Mouse (Mus musculus): ENCODE measurements around the gene Pcp2. TPM values are rescaled to one million over a fixed set of nuclear protein-coding genes. Genes with fewer than 3 reads are reported as not detected.
A peak's percentile ranks its signal among the peaks of the same experiment; 100 is the strongest.

Pcp2 gene
- polyA plus RNA-seq, 1 experiment from 2014 or later = not detected

DNA sequence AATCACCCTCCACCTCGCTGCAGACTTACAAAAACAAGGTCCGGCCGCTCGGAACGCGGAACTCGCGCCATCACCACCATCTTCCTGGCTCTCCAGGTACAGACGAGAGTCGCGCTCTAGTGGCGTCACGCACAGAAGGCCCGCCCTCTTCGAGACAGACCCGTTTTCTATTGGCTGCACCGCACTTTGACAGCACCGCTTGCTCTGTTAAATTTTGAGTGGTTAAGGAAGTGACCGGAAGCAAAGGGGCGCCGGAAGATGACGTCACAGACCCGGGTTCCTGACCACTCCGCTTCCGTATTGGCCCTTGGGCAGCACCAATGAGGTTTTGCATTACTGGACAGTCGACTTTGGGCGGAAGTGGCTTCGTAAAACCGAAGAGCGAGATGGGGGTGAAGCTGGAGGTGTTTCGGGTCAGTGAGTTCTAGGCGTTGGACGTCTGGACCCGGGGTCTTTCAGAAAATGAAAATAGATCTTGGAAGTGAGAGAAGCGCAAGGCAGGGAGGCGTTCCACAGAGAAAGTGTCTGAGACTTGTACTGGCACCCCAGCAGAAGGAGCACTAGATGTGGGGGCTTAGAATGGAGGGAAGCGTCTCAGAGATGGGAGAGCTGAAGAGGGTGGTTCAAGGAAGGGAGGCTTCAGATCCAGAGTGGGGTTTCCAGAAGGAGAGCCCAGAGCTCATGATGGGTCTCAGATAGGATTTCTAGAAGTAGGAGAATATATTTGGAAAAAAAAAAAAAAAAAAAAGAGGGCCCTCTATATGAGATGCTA is 4.0 kb downstream of the Pcp2 start, which contains the start of the genes Xab2 and Pet100:
Xab2 (minus strand) TSS at position 118 of the 772 bp plus-strand sequence.
Pet100 (plus strand) TSS at position 350 of the 772 bp plus-strand sequence.
- Histone ChIP-seq H3K36me3 (ENCODE audit: control insufficient read depth, insufficient read depth, low read length) (peaks cover 27% of the 10 kb centered on the region), H3K9ac (ENCODE audit: low read length) (peak within 1 kb of the TSS; percentile 85), H3K27ac (replicated peaks in 1 of 2; ENCODE audit: control insufficient read depth in 1 of 2, insufficient read depth in 1 of 2, low read depth in 2 of 2, low read length in 2 of 2) (no peak within 1 kb of the TSS), H3K9me3 (ENCODE audit: control insufficient read depth, low read length) (no peaks in the 10 kb centered on the region), H3K4me2 (ENCODE audit: low read length) (peak within 1 kb of the TSS; percentile 88), H3K4me3 (ENCODE audit: control insufficient read depth in 1 of 2, insufficient read depth in 1 of 2, low read depth in 1 of 2, low read length in 2 of 2) (peak within 1 kb of the TSS; percentile 71 to 87), H3K27me3 (ENCODE audit: control insufficient read depth, insufficient read depth, low read length) (no peaks in the 10 kb centered on the region), H3K4me1 (ENCODE audit: control insufficient read depth in 2 of 2, insufficient read depth in 2 of 2, low read length in 2 of 2) (peaks cover 5 to 16% of the 10 kb centered on the region in 2 experiments; a peak in 3 of 4 replicates)
- WGBS = under 1% methylated on average over 37 of the region's 37 CpGs
- ATAC-seq (ENCODE audit: insufficient number of reproducible peaks, insufficient read depth, low FRiP score, low read depth) = peak; percentile 98

- Histone ChIP-seq H3K27ac (replicated peaks in 1 of 2; ENCODE audit: control insufficient read depth in 1 of 2, insufficient read depth in 1 of 2, low read depth in 2 of 2, low read length in 2 of 2) (no peak overlapping the region), H3K4me2 (ENCODE audit: low read length) (no peak overlapping the region), H3K9ac (ENCODE audit: low read length) (no peak overlapping the region), H3K4me3 (ENCODE audit: control insufficient read depth in 1 of 2, insufficient read depth in 1 of 2, low read depth in 1 of 2, low read length in 2 of 2) (no peak overlapping the region), H3K36me3 (ENCODE audit: control insufficient read depth, insufficient read depth, low read length) (peaks cover 70% of the 10 kb centered on the region), H3K9me3 (ENCODE audit: control insufficient read depth, low read length) (no peaks in the 10 kb centered on the region), H3K4me1 (ENCODE audit: control insufficient read depth in 2 of 2, insufficient read depth in 2 of 2, low read length in 2 of 2) (peaks cover 9 to 14% of the 10 kb centered on the region in 2 experiments), H3K27me3 (ENCODE audit: control insufficient read depth, insufficient read depth, low read length) (no peaks in the 10 kb centered on the region)
- no peak for ATAC-seq (ENCODE audit: insufficient number of reproducible peaks, insufficient read depth, low FRiP score, low read depth)
- 88% methylated on average over 6 of the region's 6 CpGs for WGBS
Measured at GRCm38 (mm10) chr8:3609816-3610150, 15.6 kb downstream of the Pcp2 start.

- no peak overlapping the region for H3K9ac ChIP-seq (ENCODE audit: low read length)
- H3K4me2 ChIP-seq (ENCODE audit: low read length) = no peak overlapping the region
- H3K4me1 ChIP-seq (ENCODE audit: control insufficient read depth in 2 of 2, insufficient read depth in 2 of 2, low read length in 2 of 2) = peaks cover 9 to 14% of the 10 kb centered on the region in 2 experiments
- peaks cover 65% of the 10 kb centered on the region for H3K36me3 ChIP-seq (ENCODE audit: control insufficient read depth, insufficient read depth, low read length)
- WGBS = 69% methylated on average over 12 of the region's 12 CpGs
- 0 out of 4 replicates have a peak overlapping the region, but pooled peaks of 1 of the 2 experiments have one; percentile 9 for H3K27ac ChIP-seq (replicated peaks in 1 of 2; ENCODE audit: control insufficient read depth in 1 of 2, insufficient read depth in 1 of 2, low read depth in 2 of 2, low read length in 2 of 2)
- no peak for ATAC-seq (ENCODE audit: insufficient number of reproducible peaks, insufficient read depth, low FRiP score, low read depth)
- H3K4me3 ChIP-seq (ENCODE audit: control insufficient read depth in 1 of 2, insufficient read depth in 1 of 2, low read depth in 1 of 2, low read length in 2 of 2) = no peak overlapping the region
- no peaks in the 10 kb centered on the region for H3K27me3 ChIP-seq (ENCODE audit: control insufficient read depth, insufficient read depth, low read length)
- no peaks in the 10 kb centered on the region for H3K9me3 ChIP-seq (ENCODE audit: control insufficient read depth, low read length)
Measured at GRCm38 (mm10) chr8:3609046-3609815, 16.1 kb downstream of the Pcp2 start.

GRCm38 (mm10) chr8:3607822-3608221 is 17.5 kb downstream of the Pcp2 start:
- H3K9ac ChIP-seq (ENCODE audit: low read length) = no peak overlapping the region
- no peaks in the 10 kb centered on the region for H3K9me3 ChIP-seq (ENCODE audit: control insufficient read depth, low read length)
- no peak for ATAC-seq (ENCODE audit: insufficient number of reproducible peaks, insufficient read depth, low FRiP score, low read depth)
- peaks cover 9 to 14% of the 10 kb centered on the region in 2 experiments for H3K4me1 ChIP-seq (ENCODE audit: control insufficient read depth in 2 of 2, insufficient read depth in 2 of 2, low read length in 2 of 2)
- no peak overlapping the region for H3K4me2 ChIP-seq (ENCODE audit: low read length)
- H3K36me3 ChIP-seq (ENCODE audit: control insufficient read depth, insufficient read depth, low read length) = peaks cover 55% of the 10 kb centered on the region
- no peak overlapping the region for H3K27ac ChIP-seq (replicated peaks in 1 of 2; ENCODE audit: control insufficient read depth in 1 of 2, insufficient read depth in 1 of 2, low read depth in 2 of 2, low read length in 2 of 2)
- no peaks in the 10 kb centered on the region for H3K27me3 ChIP-seq (ENCODE audit: control insufficient read depth, insufficient read depth, low read length)
- WGBS = 87% methylated on average over 7 of the region's 7 CpGs
- no peak overlapping the region for H3K4me3 ChIP-seq (ENCODE audit: control insufficient read depth in 1 of 2, insufficient read depth in 1 of 2, low read depth in 1 of 2, low read length in 2 of 2)

DNA sequence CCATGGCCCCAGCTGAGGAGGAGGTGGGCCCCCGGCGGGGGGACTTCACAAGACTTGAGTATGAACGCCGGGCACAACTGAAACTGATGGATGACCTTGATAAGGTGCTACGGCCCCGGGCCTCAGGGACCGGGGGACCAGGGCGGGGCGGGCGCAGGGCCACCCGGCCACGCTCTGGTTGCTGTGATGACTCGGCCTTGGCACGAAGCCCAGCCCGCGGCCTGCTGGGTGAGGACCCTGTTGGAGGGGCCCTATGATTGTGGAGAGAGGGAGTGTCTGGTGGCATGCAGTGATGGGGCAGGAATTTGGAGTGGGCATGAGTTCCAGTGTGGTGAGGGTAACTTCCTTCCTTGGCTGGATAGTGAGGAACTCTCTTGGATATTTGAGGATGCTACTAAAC is 18.8 kb downstream of the Pcp2 start:
- Histone ChIP-seq H3K27me3 (ENCODE audit: control insufficient read depth, insufficient read depth, low read length) (no peaks in the 10 kb centered on the region), H3K27ac (replicated peaks in 1 of 2; ENCODE audit: control insufficient read depth in 1 of 2, insufficient read depth in 1 of 2, low read depth in 2 of 2, low read length in 2 of 2) (peak overlapping the region in 1 of 2 experiments; percentile 22; a peak in 1 of 4 replicates), H3K4me3 (ENCODE audit: control insufficient read depth in 1 of 2, insufficient read depth in 1 of 2, low read depth in 1 of 2, low read length in 2 of 2) (no peak overlapping the region), H3K9ac (ENCODE audit: low read length) (no peak overlapping the region), H3K4me2 (ENCODE audit: low read length) (peak overlapping the region; percentile 47), H3K36me3 (ENCODE audit: control insufficient read depth, insufficient read depth, low read length) (peaks cover 43% of the 10 kb centered on the region), H3K9me3 (ENCODE audit: control insufficient read depth, low read length) (no peaks in the 10 kb centered on the region), H3K4me1 (ENCODE audit: control insufficient read depth in 2 of 2, insufficient read depth in 2 of 2, low read length in 2 of 2) (peaks cover 9 to 14% of the 10 kb centered on the region in 2 experiments)
- ATAC-seq (ENCODE audit: insufficient number of reproducible peaks, insufficient read depth, low FRiP score, low read depth) = peak; percentile 42
- 36% methylated on average over 16 of the region's 16 CpGs for WGBS

- peaks cover 11% of the 10 kb centered on the region for H3K36me3 ChIP-seq (ENCODE audit: control insufficient read depth, insufficient read depth, low read length)
- no peak overlapping the region for H3K27ac ChIP-seq (replicated peaks in 1 of 2; ENCODE audit: control insufficient read depth in 1 of 2, insufficient read depth in 1 of 2, low read depth in 2 of 2, low read length in 2 of 2)
- 62% methylated on average over 13 of the region's 13 CpGs for WGBS
- no peak overlapping the region for H3K4me2 ChIP-seq (ENCODE audit: low read length)
- H3K9ac ChIP-seq (ENCODE audit: low read length) = no peak overlapping the region
- no peaks in the 10 kb centered on the region for H3K9me3 ChIP-seq (ENCODE audit: control insufficient read depth, low read length)
- ATAC-seq (ENCODE audit: insufficient number of reproducible peaks, insufficient read depth, low FRiP score, low read depth) = no peak
- H3K4me3 ChIP-seq (ENCODE audit: control insufficient read depth in 1 of 2, insufficient read depth in 1 of 2, low read depth in 1 of 2, low read length in 2 of 2) = no peak overlapping the region
- H3K4me1 ChIP-seq (ENCODE audit: control insufficient read depth in 2 of 2, insufficient read depth in 2 of 2, low read length in 2 of 2) = peaks cover 9 to 11% of the 10 kb centered on the region in 2 experiments; a peak in 3 of 4 replicates
- H3K27me3 ChIP-seq (ENCODE audit: control insufficient read depth, insufficient read depth, low read length) = no peaks in the 10 kb centered on the region
Measured at GRCm38 (mm10) chr8:3603439-3603838, 21.9 kb downstream of the Pcp2 start.

DNA sequence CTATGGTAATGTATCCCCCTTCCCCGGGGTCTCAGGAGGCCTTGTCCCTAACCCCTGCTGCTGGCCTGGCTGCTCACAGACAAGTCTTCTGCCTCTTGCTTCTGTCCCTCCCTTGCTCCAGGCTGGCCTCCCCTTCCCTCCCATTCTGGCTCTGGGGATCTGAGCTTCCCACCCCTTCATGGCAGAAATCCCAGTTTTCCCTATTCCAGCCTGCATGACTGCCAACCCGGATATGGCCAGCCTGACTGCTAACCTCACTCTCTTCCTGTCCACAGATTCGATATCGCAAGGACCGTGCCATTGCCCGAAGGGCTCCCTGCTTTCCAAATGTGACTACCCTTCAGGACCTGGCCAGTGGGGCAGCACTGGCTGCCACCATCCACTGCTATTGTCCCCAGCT is 24.9 kb downstream of the Pcp2 start:
- ATAC-seq (ENCODE audit: insufficient number of reproducible peaks, insufficient read depth, low FRiP score, low read depth) = peak; percentile 40
- H3K9ac ChIP-seq (ENCODE audit: low read length) = no peak overlapping the region
- no peak overlapping the region for H3K4me2 ChIP-seq (ENCODE audit: low read length)
- 80% methylated on average over 6 of the region's 6 CpGs for WGBS
- 0 out of 2 replicates have a peak, but pooled peaks cover 4% of the 10 kb centered on the region for H3K36me3 ChIP-seq (ENCODE audit: control insufficient read depth, insufficient read depth, low read length)
- no peak overlapping the region for H3K4me3 ChIP-seq (ENCODE audit: control insufficient read depth in 1 of 2, insufficient read depth in 1 of 2, low read depth in 1 of 2, low read length in 2 of 2)
- H3K4me1 ChIP-seq (ENCODE audit: control insufficient read depth in 2 of 2, insufficient read depth in 2 of 2, low read length in 2 of 2) = peaks cover 0 to 2% of the 10 kb centered on the region in 2 experiments; a peak in 1 of 4 replicates
- no peak overlapping the region for H3K27ac ChIP-seq (replicated peaks in 1 of 2; ENCODE audit: control insufficient read depth in 1 of 2, insufficient read depth in 1 of 2, low read depth in 2 of 2, low read length in 2 of 2)
- H3K9me3 ChIP-seq (ENCODE audit: control insufficient read depth, low read length) = no peaks in the 10 kb centered on the region
- H3K27me3 ChIP-seq (ENCODE audit: control insufficient read depth, insufficient read depth, low read length) = no peaks in the 10 kb centered on the region

All from heart, embryonic 14.5 days (tissue).